Comparison of ENCODE assay signal across 10 mouse cellular contexts in genomic region chrX:108536995-108537394, GRCm38 (mm10).
DNase-seq lines count a peak whose midpoint lies in the region; ATAC-seq and TF ChIP-seq lines count a peak whose summit lies in the region.
"Had no signal": no experiment of that assay in that cellular context is flagged by ENCODE, and none has a peak within 500 bp of the region (broad histone marks: within the 10 kb centered on the region; RNA-seq: fewer than 3 reads in every experiment).

No protein-coding gene starts in this region.

- H3K4me2 ChIP-seq in lung, embryonic 14.5 days, result no peak overlapping the region
- H3K4me2 ChIP-seq: heart, embryonic 13.5 days had no signal

- H3K9ac ChIP-seq in lung, embryonic 14.5 days, result no peak overlapping the region
- H3K9ac ChIP-seq: heart, embryonic 13.5 days had no signal

- H3K4me1 ChIP-seq in cerebellum, adult 2 months (ENCODE audit: control insufficient read depth, insufficient read depth, low read length), result no peaks in the 10 kb centered on the region
- H3K4me1 ChIP-seq in lung, embryonic 14.5 days (ENCODE audit: insufficient read depth), result no peaks in the 10 kb centered on the region
- H3K4me1 ChIP-seq: heart, embryonic 13.5 days; megakaryocyte, embryonic 14.5 days had no signal

- TF ChIP-seq POLR2A in cerebellum, adult 2 months (IDR thresholded peaks at IDR 0.05; ENCODE audit: borderline replicate concordance, insufficient read depth, low read length), result no peak

- no peak for TF ChIP-seq CTCF in cerebellum, adult 2 months (IDR thresholded peaks at IDR 0.05; ENCODE audit: borderline replicate concordance, insufficient read depth, low read depth, low read length)
- TF ChIP-seq CTCF in lung, embryonic 14.5 days (IDR thresholded peaks at IDR 0.05; ENCODE audit: low read depth), result peak; percentile 64

- H3K27me3 ChIP-seq in cerebellum, adult 2 months (ENCODE audit: control insufficient read depth, insufficient read depth, low read length), result no peaks in the 10 kb centered on the region
- no peaks in the 10 kb centered on the region for H3K27me3 ChIP-seq in lung, embryonic 14.5 days (ENCODE audit: insufficient read depth, low read length)
- H3K27me3 ChIP-seq: heart, embryonic 13.5 days; megakaryocyte, embryonic 14.5 days had no signal

- WGBS in cerebellum, adult 2 months, result 6% methylated on average over 3 of the region's 3 CpGs
- WGBS in lung, embryonic 14.5 days, result 7% methylated on average over 3 of the region's 3 CpGs

- ATAC-seq in lung, embryonic 14.5 days (ENCODE audit: insufficient read depth), result no peak

- DNase-seq in gastrocnemius, adult 18-20 months (ENCODE audit: low spot score), result peak; percentile 5
- DNase-seq in gastrocnemius, postnatal 25 days, result no peak
- peak; percentile 49 for DNase-seq in testis, postnatal 10 days (ENCODE audit: low spot score)
- no peak for DNase-seq in testis, postnatal 14 days (ENCODE audit: low spot score)
- DNase-seq in cerebellum, adult 2 months, result peak; percentile 18 to 24
- DNase-seq in induced T-regulatory cell, adult 2 months (ENCODE audit: low read depth), result peak; percentile 57
- DNase-seq in lung, embryonic 14.5 days, result peak; percentile 69
- peak; percentile 10 for DNase-seq in thymus, postnatal 25 days

- H3K27ac ChIP-seq in cerebellum, adult 2 months (ENCODE audit: insufficient read depth, low read length), result no peak overlapping the region
- H3K27ac ChIP-seq in lung, embryonic 14.5 days (ENCODE audit: low read depth), result no peak overlapping the region
- H3K27ac ChIP-seq: heart, embryonic 13.5 days had no signal

- no peaks in the 10 kb centered on the region for H3K36me3 ChIP-seq in lung, embryonic 14.5 days (ENCODE audit: insufficient read depth)
- H3K36me3 ChIP-seq: heart, embryonic 13.5 days had no signal

- H3K4me3 ChIP-seq in cerebellum, adult 2 months (replicated peaks; ENCODE audit: insufficient read depth, low read depth, low read length), result no peak overlapping the region
- H3K4me3 ChIP-seq in lung, embryonic 14.5 days (ENCODE audit: low read depth, low read length), result no peak overlapping the region
- H3K4me3 ChIP-seq: heart, embryonic 13.5 days; megakaryocyte, embryonic 14.5 days had no signal

- no peaks in the 10 kb centered on the region for H3K9me3 ChIP-seq in lung, embryonic 14.5 days (ENCODE audit: low read depth, low read length)
- H3K9me3 ChIP-seq: heart, embryonic 13.5 days; megakaryocyte, embryonic 14.5 days had no signal

Comparison
In these comparisons a context has a peak if more than half of its experiments do, and no peak if none do; other contexts are left out.
1. DNase-seq: peak in gastrocnemius, adult 18-20 months (single experiment), testis, postnatal 10 days (single experiment), cerebellum, adult 2 months (2 of 2), induced T-regulatory cell, adult 2 months (single experiment), lung, embryonic 14.5 days (single experiment) and thymus, postnatal 25 days (single experiment); none in gastrocnemius, postnatal 25 days (single experiment) and testis, postnatal 14 days (single experiment).